ENCODE assay signal across 21 mouse cellular contexts in the genomic region with DNA sequence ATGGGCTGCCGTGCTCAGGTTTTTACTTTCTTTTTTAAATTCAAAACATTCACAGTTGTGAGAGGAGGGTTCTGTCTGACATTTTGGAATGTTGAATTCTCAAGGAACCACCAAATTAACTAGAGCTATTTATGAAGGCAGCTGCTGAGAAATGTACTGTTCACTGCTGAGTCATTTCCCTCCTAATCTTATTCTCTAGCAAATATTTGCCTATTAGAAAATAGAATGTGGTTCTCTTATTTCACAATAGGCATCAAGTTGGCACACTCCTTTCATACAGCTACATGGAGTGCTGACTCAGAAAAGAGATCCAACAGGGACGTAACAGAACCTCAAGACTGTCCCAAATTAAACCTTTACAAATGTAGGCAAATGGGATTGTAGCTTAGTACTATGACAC.
DNase-seq lines count a peak whose midpoint lies in the region; ATAC-seq and TF ChIP-seq lines count a peak whose summit lies in the region.
"Had no signal": no experiment of that assay in that cellular context is flagged by ENCODE, and none has a peak within 500 bp of the region (broad histone marks: within the 10 kb centered on the region; RNA-seq: fewer than 3 reads in every experiment).

No protein-coding gene starts in this region.

- peak; percentile 1 for DNase-seq in embryonic facial prominence, embryonic 14.5 days (ENCODE audit: low spot score)
- no peak for DNase-seq in embryonic facial prominence, embryonic 10.5 days (ENCODE audit: low spot score)
- DNase-seq in cerebellum, adult 8-10 months = no peak
- no peak for DNase-seq in adrenal gland, postnatal 36 days
- DNase-seq: B cell, adult 2 months; cerebellum, adult 18-20 months; gastrocnemius, postnatal 36 days; heart, postnatal 36 days; kidney, adult 8-10 months; kidney, postnatal 4 days; liver, postnatal 0 days; lung, postnatal 36 days; thymus, adult 2 months had no signal

- H3K9ac ChIP-seq in embryonic facial prominence, embryonic 14.5 days (ENCODE audit: low read depth, low read length) = no peak overlapping the region
- H3K9ac ChIP-seq in midbrain, embryonic 15.5 days = no peak overlapping the region
- H3K9ac ChIP-seq: embryonic facial prominence, embryonic 15.5 days; forebrain, embryonic 12.5 days; heart, embryonic 13.5 days; liver, postnatal 0 days; midbrain, embryonic 13.5 days had no signal

- no peak overlapping the region for H3K27ac ChIP-seq in embryonic facial prominence, embryonic 14.5 days (replicated peaks; ENCODE audit: low read depth, low read length)
- H3K27ac ChIP-seq in embryonic facial prominence, embryonic 10.5 days (replicated peaks) = no peak overlapping the region
- H3K27ac ChIP-seq in embryonic fibroblast, embryonic 13.5 days (ENCODE audit: insufficient read depth, low read length) = peak overlapping the region; percentile 95
- peak overlapping the region; percentile 40; the same call in 1 of the 2 replicates for H3K27ac ChIP-seq in olfactory bulb, adult 2 months (ENCODE audit: insufficient read depth, low read depth, low read length)
- no peak overlapping the region for H3K27ac ChIP-seq in midbrain, embryonic 15.5 days
- H3K27ac ChIP-seq: embryonic facial prominence, embryonic 15.5 days; forebrain, embryonic 12.5 days; heart, embryonic 13.5 days; midbrain, embryonic 13.5 days had no signal

- no peak for ATAC-seq in embryonic facial prominence, embryonic 14.5 days (ENCODE audit: low read depth)
- no peak for ATAC-seq in midbrain, embryonic 15.5 days (replicated peaks)
- ATAC-seq: liver, postnatal 0 days; midbrain, embryonic 13.5 days had no signal

- H3K4me2 ChIP-seq in embryonic facial prominence, embryonic 14.5 days (ENCODE audit: low read depth, low read length) = no peak overlapping the region
- H3K4me2 ChIP-seq in midbrain, embryonic 15.5 days = no peak overlapping the region
- H3K4me2 ChIP-seq: embryonic facial prominence, embryonic 15.5 days; forebrain, embryonic 12.5 days; heart, embryonic 13.5 days; midbrain, embryonic 13.5 days had no signal

- no peaks in the 10 kb centered on the region for H3K4me1 ChIP-seq in embryonic facial prominence, embryonic 14.5 days (ENCODE audit: control insufficient read depth, insufficient read depth, low read length)
- no peaks in the 10 kb centered on the region for H3K4me1 ChIP-seq in embryonic facial prominence, embryonic 10.5 days
- peaks cover 4% of the 10 kb centered on the region; the same call in 1 of the 2 replicates for H3K4me1 ChIP-seq in embryonic fibroblast, embryonic 13.5 days (ENCODE audit: control insufficient read depth, insufficient read depth, low read length)
- no peaks in the 10 kb centered on the region for H3K4me1 ChIP-seq in olfactory bulb, adult 2 months (ENCODE audit: control insufficient read depth, insufficient read depth, low read length)
- no peaks in the 10 kb centered on the region for H3K4me1 ChIP-seq in midbrain, embryonic 15.5 days
- H3K4me1 ChIP-seq: embryonic facial prominence, embryonic 15.5 days; forebrain, embryonic 12.5 days; heart, embryonic 13.5 days; midbrain, embryonic 13.5 days had no signal

- no peaks in the 10 kb centered on the region for H3K9me3 ChIP-seq in embryonic facial prominence, embryonic 14.5 days (ENCODE audit: control insufficient read depth, low read length)
- no peaks in the 10 kb centered on the region for H3K9me3 ChIP-seq in embryonic facial prominence, embryonic 10.5 days
- no peaks in the 10 kb centered on the region for H3K9me3 ChIP-seq in midbrain, embryonic 15.5 days
- H3K9me3 ChIP-seq: embryonic facial prominence, embryonic 15.5 days; forebrain, embryonic 12.5 days; heart, embryonic 13.5 days; midbrain, embryonic 13.5 days had no signal

- no peaks in the 10 kb centered on the region for H3K79me3 ChIP-seq in C2C12 (ENCODE audit: low read depth)

- H3ac ChIP-seq in C2C12 (ENCODE audit: control insufficient read depth, insufficient read length, low read depth) = no peak overlapping the region

- TF ChIP-seq POLR2A in embryonic fibroblast, embryonic 13.5 days (IDR thresholded peaks at IDR 0.05; ENCODE audit: low read depth, low read length) = no peak
- no peak for TF ChIP-seq POLR2A in olfactory bulb, adult 2 months (IDR thresholded peaks at IDR 0.05; ENCODE audit: insufficient read depth, low read depth, low read length)

- 46% methylated on average over 2 of the region's 2 CpGs for WGBS in embryonic facial prominence, embryonic 14.5 days
- 73% methylated on average over 2 of the region's 2 CpGs for WGBS in embryonic facial prominence, embryonic 10.5 days
- WGBS in olfactory bulb, adult 2 months = 14% methylated on average over 2 of the region's 2 CpGs
- 79% methylated on average over 2 of the region's 2 CpGs for WGBS in midbrain, embryonic 15.5 days

- no peaks in the 10 kb centered on the region for H3K27me3 ChIP-seq in embryonic facial prominence, embryonic 14.5 days (replicated peaks; ENCODE audit: control insufficient read depth, insufficient read depth, low read length)
- no peaks in the 10 kb centered on the region for H3K27me3 ChIP-seq in embryonic facial prominence, embryonic 10.5 days (replicated peaks; ENCODE audit: low read depth, poor library complexity, severe bottlenecking)
- no peaks in the 10 kb centered on the region for H3K27me3 ChIP-seq in C2C12 (ENCODE audit: control insufficient read depth, insufficient read depth, insufficient read length)
- H3K27me3 ChIP-seq in midbrain, embryonic 15.5 days (replicated peaks) = no peaks in the 10 kb centered on the region
- H3K27me3 ChIP-seq: embryonic facial prominence, embryonic 15.5 days; forebrain, embryonic 12.5 days; heart, embryonic 13.5 days; midbrain, embryonic 13.5 days had no signal

- no peak for TF ChIP-seq CTCF in C2C12 (IDR thresholded peaks at IDR 0.05; ENCODE audit: control insufficient read depth, insufficient read depth, insufficient read length)
- no peak for TF ChIP-seq CTCF in embryonic fibroblast, embryonic 13.5 days (IDR thresholded peaks at IDR 0.05; ENCODE audit: borderline replicate concordance, insufficient read depth, low read length)
- no peak for TF ChIP-seq CTCF in olfactory bulb, adult 2 months (IDR thresholded peaks at IDR 0.05; ENCODE audit: insufficient read depth, low read depth, low read length)

- H3K79me2 ChIP-seq in C2C12 (ENCODE audit: control insufficient read depth, insufficient read depth) = no peaks in the 10 kb centered on the region

- H3K36me3 ChIP-seq in embryonic facial prominence, embryonic 14.5 days (ENCODE audit: control insufficient read depth, insufficient read depth, low read length) = no peaks in the 10 kb centered on the region
- no peaks in the 10 kb centered on the region for H3K36me3 ChIP-seq in embryonic facial prominence, embryonic 10.5 days (replicated peaks)
- H3K36me3 ChIP-seq in C2C12 (ENCODE audit: control insufficient read depth, insufficient read depth) = no peaks in the 10 kb centered on the region
- H3K36me3 ChIP-seq in midbrain, embryonic 15.5 days (replicated peaks) = no peaks in the 10 kb centered on the region
- H3K36me3 ChIP-seq: embryonic facial prominence, embryonic 15.5 days; forebrain, embryonic 12.5 days; heart, embryonic 13.5 days; midbrain, embryonic 13.5 days had no signal

- H3K4me3 ChIP-seq in embryonic facial prominence, embryonic 14.5 days (ENCODE audit: low read depth, low read length) = no peak overlapping the region
- H3K4me3 ChIP-seq in embryonic facial prominence, embryonic 10.5 days = no peak overlapping the region
- no peak overlapping the region for H3K4me3 ChIP-seq in C2C12 (ENCODE audit: insufficient read depth, poor library complexity, severe bottlenecking)
- H3K4me3 ChIP-seq in embryonic fibroblast, embryonic 13.5 days (ENCODE audit: insufficient read depth, low read length) = no peak overlapping the region
- no peak overlapping the region for H3K4me3 ChIP-seq in olfactory bulb, adult 2 months (ENCODE audit: insufficient read depth, low read depth, low read length)
- no peak overlapping the region for H3K4me3 ChIP-seq in midbrain, embryonic 15.5 days
- H3K4me3 ChIP-seq: embryonic facial prominence, embryonic 15.5 days; forebrain, embryonic 12.5 days; heart, embryonic 13.5 days; midbrain, embryonic 13.5 days had no signal

TF ChIP-seq in C2C12, 6 proteins besides CTCF, POLR2A, EP300 and RAD21:
- TF ChIP-seq FOSL1 (IDR thresholded peaks at IDR 0.05; ENCODE audit: insufficient read depth, low read length, poor library complexity, severe bottlenecking) (no peak), CEBPB (IDR thresholded peaks at IDR 0.05; ENCODE audit: low read depth) (peak; percentile 94), MAX (IDR thresholded peaks at IDR 0.05) (no peak), USF1 (IDR thresholded peaks at IDR 0.05; ENCODE audit: low read depth) (no peak), MYOD1 (IDR thresholded peaks at IDR 0.05; ENCODE audit: control insufficient read depth, insufficient read length, low read depth) (peak; percentile 43), MYOG (IDR thresholded peaks at IDR 0.05; ENCODE audit: control insufficient read depth, extremely low read depth, insufficient read length) (no peak)

Comparison
In these comparisons a context has a peak if more than half of its experiments do, and no peak if none do; other contexts are left out.
1. H3K27ac ChIP-seq: peak in embryonic fibroblast, embryonic 13.5 days (single experiment) and olfactory bulb, adult 2 months (single experiment); none in embryonic facial prominence, embryonic 14.5 days (single experiment), embryonic facial prominence, embryonic 10.5 days (single experiment) and midbrain, embryonic 15.5 days (single experiment).